Mouse (Mus musculus) olfactory bulb, adult 2 months (tissue): Measurements from ENCODE around the gene Igfbp7. TPM values are rescaled to one million over a fixed set of nuclear protein-coding genes. Genes with fewer than 3 reads are reported as not detected.
"Not testable (repeated sequence)": the region's sequence is repeated elsewhere in the genome, so short reads cannot be mapped to it uniquely, and the experiment has no call there.

Source experiments
- H3K27ac ChIP-seq: fragments of 200-500 bp; 2 replicates; pipeline ENCODE4 v1.5.1; 2012; ENCODE audit warnings: low read depth, low read length; ENCODE audit not compliant: insufficient read depth
- H3K4me1 ChIP-seq: fragments of 200-500 bp; 2 replicates; pipeline ENCODE4 v1.6.1; 2012; ENCODE audit warnings: low read length; ENCODE audit not compliant: control insufficient read depth, insufficient read depth
- H3K4me3 ChIP-seq: fragments of 200-500 bp; 2 replicates; pipeline ENCODE4 v1.5.1; 2012; ENCODE audit warnings: mild to moderate bottlenecking, low read depth, low read length, moderate library complexity; ENCODE audit not compliant: insufficient read depth
- CTCF ChIP-seq: fragments of 200-500 bp; IDR thresholded peaks from 2 replicates; pipeline ENCODE4 v1.5.1; 2012; ENCODE audit warnings: low read depth, mild to moderate bottlenecking, low read length, moderate library complexity; ENCODE audit not compliant: insufficient read depth
- POLR2A ChIP-seq: fragments of 200-500 bp; IDR thresholded peaks from 2 replicates; pipeline ENCODE4 v1.6.1; 2012; ENCODE audit warnings: mild to moderate bottlenecking, low read depth, low read length, moderate library complexity; ENCODE audit not compliant: insufficient read depth
- WGBS: fragments of 180-500 bp; shearing (Covaris S2); methylation state at CpG from one replicate; pipeline ENCODE4 v1.1.7; 2018; 5-methylcytosine and 5-hydroxymethylcytosine counted together
- polyA plus RNA-seq: library from polyadenylated mRNA; stranded (reverse); fragments of >200 nt; gene quantifications from 2 replicates; pipeline ENCODE4 v1.2.4, GENCODE M21; 2012; ENCODE audit warnings: low replicate concordance; ENCODE audit not compliant: missing spikeins, insufficient read depth, insufficient read length

Igfbp7 gene
- polyA plus RNA-seq, 1 experiment: not detected

DNA sequence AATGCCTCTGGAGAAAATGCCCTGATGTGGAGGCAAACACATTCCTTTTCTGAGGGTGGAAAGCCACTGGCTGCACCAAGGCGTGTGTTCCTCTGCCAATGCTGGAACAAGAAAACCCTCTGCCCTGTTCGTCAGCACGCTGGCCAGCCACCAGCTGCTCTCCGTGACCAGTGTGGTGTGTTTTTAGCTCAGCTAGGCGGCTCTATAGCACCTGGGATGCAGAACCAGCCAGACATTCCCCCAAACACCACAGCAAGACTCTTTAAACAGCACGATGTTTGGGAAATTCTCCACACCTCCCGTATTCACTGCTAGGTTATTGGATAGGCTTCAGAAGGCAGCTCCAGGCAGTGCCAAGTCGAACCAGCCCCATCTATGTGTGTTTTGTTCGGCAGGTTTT, 25.7 kb upstream of the Igfbp7 start:
- Histone ChIP-seq H3K4me3 (no peak overlapping the region), H3K27ac (no peak overlapping the region), H3K4me1 (no peaks in the 10 kb centered on the region)
- TF ChIP-seq CTCF: no peak
- no peak for TF ChIP-seq POLR2A
- WGBS: 59% methylated on average over 9 of the region's 9 CpGs

- no peaks in the 10 kb centered on the region for H3K4me1 ChIP-seq
- 75% methylated on average over 3 of the region's 3 CpGs for WGBS
- H3K27ac ChIP-seq: no peak overlapping the region
- no peak overlapping the region for H3K4me3 ChIP-seq
- TF ChIP-seq CTCF (no peak), POLR2A (no peak)
Measured at GRCm38 (mm10) chr5:77433119-77433518, 25.3 kb upstream of the Igfbp7 start.

DNA sequence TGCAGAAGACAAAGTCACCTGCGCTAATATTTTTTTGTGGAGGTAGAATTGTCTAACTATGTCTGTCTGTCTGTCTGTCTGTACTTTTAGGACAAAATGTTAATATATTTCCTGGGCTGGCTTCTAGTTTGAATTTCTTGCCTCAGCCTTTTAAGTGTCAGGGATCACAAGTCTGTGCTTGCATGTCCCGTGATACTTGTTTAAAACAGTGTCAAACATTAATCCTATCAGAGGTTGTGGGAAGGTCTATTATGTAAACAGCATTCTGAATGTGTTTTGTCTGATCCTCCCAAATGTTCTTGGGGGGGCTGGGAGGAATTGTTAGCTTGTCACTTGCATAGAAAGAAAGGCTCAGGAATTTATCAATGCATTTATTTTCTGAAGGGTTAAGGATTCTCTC, 24.6 kb upstream of the Igfbp7 start:
- WGBS: 87% methylated on average over 2 of the region's 2 CpGs
- TF ChIP-seq POLR2A (no peak), CTCF (no peak)
- H3K4me3 ChIP-seq: no peak overlapping the region

DNA sequence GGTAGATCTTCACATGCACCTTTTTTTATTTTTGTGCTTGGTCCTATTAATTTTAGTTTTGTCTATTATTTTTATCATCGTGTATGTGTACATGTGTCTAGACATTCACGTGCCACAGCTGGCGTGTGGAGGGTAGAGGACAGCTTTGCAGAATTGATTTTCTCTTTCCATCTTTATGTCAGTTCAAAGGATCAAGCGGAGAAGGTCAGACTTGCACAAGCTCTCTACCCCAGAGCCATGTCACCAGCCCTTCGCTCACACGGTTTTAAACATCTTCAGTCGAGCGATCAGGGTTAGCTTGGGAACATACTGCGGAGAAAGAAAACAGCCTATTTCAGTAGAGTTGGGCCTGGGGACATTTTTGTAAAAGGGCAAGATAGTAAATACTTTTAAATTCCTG, 23.2 kb upstream of the Igfbp7 start:
- Histone ChIP-seq H3K27ac (no peak overlapping the region), H3K4me1 (no peaks in the 10 kb centered on the region), H3K4me3 (no peak overlapping the region)
- 95% methylated on average over 9 of the region's 9 CpGs for WGBS
- TF ChIP-seq CTCF (no peak), POLR2A (no peak)

More for the DNA sequence above, 24.6 kb upstream of the Igfbp7 start:
- no peak overlapping the region for H3K27ac ChIP-seq
- no peaks in the 10 kb centered on the region for H3K4me1 ChIP-seq

GRCm38 (mm10) chr5:77430471-77430870, 22.6 kb upstream of the Igfbp7 start:
- H3K4me3 ChIP-seq: no peak overlapping the region
- WGBS: 63% methylated on average over 11 of the region's 11 CpGs
- H3K27ac ChIP-seq: no peak overlapping the region
- no peaks in the 10 kb centered on the region for H3K4me1 ChIP-seq
- TF ChIP-seq POLR2A (no peak), CTCF (no peak)

- Histone ChIP-seq H3K4me3 (no peak overlapping the region), H3K4me1 (no peaks in the 10 kb centered on the region), H3K27ac (no peak overlapping the region)
- WGBS: 80% methylated on average over 4 of the region's 4 CpGs
- TF ChIP-seq POLR2A: no peak
- no peak for TF ChIP-seq CTCF
Measured at GRCm38 (mm10) chr5:77430049-77430448, 22.2 kb upstream of the Igfbp7 start.

- Histone ChIP-seq H3K4me1 (no peaks in the 10 kb centered on the region), H3K4me3 (no peak overlapping the region), H3K27ac (no peak overlapping the region)
- 73% methylated on average over 4 of the region's 4 CpGs for WGBS
- no peak for TF ChIP-seq POLR2A
- no peak for TF ChIP-seq CTCF
Measured at GRCm38 (mm10) chr5:77428526-77428925, 20.7 kb upstream of the Igfbp7 start.

GRCm38 (mm10) chr5:77427986-77428385, 20.1 kb upstream of the Igfbp7 start:
- Histone ChIP-seq H3K4me3 (no peak overlapping the region), H3K27ac (no peak overlapping the region), H3K4me1 (no peaks in the 10 kb centered on the region)
- 81% methylated on average over 5 of the region's 5 CpGs for WGBS
- no peak for TF ChIP-seq CTCF
- no peak for TF ChIP-seq POLR2A

DNA sequence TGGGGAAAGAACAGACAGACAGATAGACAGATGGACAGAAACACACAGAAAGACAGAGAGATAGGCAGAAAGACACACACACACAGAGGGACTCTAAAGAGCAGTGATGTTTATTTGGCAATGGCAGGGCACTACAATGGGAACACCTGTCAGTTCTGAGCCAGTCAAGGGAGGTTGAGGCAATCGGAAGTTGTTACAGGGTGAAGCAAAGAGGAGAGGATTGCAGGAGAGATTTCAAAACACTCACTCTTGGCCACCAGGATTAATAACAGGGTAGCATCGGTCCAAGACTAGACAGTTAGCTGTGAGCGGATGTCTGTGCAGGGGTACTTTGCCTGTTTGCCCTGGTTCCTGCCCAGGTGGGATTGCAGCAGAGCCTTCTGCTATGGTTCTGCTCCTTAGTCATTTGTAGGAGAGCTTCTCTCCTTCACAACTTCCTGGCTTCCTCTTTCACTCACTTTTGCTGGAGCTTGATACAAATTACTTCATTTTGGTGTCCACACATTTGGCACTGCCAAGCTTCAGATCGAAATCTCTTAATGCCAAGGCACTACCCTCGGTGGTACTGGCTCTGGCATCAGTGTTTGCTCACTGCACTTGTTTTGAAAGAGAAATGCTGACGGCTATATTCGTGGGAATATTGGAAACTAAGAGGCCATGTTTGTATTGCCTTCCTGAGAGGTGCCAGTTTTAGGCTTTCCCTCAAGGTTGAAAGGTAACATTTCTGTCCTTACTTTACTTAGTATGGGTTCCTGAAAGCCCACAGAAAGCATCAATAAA, 18.1 kb upstream of the Igfbp7 start:
- 70% methylated on average over 7 of the region's 7 CpGs for WGBS
- Histone ChIP-seq H3K4me1 (no peaks in the 10 kb centered on the region), H3K27ac (no peak overlapping the region), H3K4me3 (no peak overlapping the region)
- no peak for TF ChIP-seq POLR2A
- TF ChIP-seq CTCF: no peak

- not testable (repeated sequence) for H3K4me1 ChIP-seq, H3K27ac ChIP-seq, H3K4me3 ChIP-seq
- 63% methylated on average over 4 of the region's 4 CpGs for WGBS
Measured at GRCm38 (mm10) chr5:77419537-77419936, 11.7 kb upstream of the Igfbp7 start.
